Mouse (Mus musculus) limb, embryonic 12.5 days (tissue): Measurements from ENCODE around the gene Elmod1. TPM values are rescaled to one million over a fixed set of nuclear protein-coding genes. Genes with fewer than 3 reads are reported as not detected.

ENCODE experiments used
- ATAC-seq: fragments of 200-750 bp; cut with Nextera tagmentation; 2 replicates; pipeline ENCODE4 v1.8.0; 2017; ENCODE audit warnings: low read depth, moderate TSS enrichment; ENCODE audit not compliant: insufficient number of reproducible peaks, insufficient read depth, low FRiP score, low TSS enrichment
- H3K27ac ChIP-seq: fragments of 300-500 bp; sonication (generic); 2 replicates; pipeline ENCODE4 v1.5.1; 2016; ENCODE audit warnings: mild to moderate bottlenecking, moderate library complexity
- H3K27me3 ChIP-seq: fragments of 300-500 bp; sonication (generic); 2 replicates; pipeline ENCODE4 v1.6.1; 2016; ENCODE audit warnings: mild to moderate bottlenecking, moderate library complexity
- H3K36me3 ChIP-seq: fragments of 300-500 bp; sonication (generic); 2 replicates; pipeline ENCODE4 v1.6.1; 2016; ENCODE audit warnings: mild to moderate bottlenecking, moderate library complexity
- H3K4me1 ChIP-seq: fragments of 300-500 bp; sonication (generic); replicated peaks from 2 replicates; pipeline ENCODE4 v1.6.1; 2016
- H3K4me2 ChIP-seq: fragments of 300-500 bp; sonication (generic); 2 replicates; pipeline ENCODE4 v1.6.1; 2016; ENCODE audit warnings: mild to moderate bottlenecking, moderate library complexity
- H3K4me3 ChIP-seq: fragments of 300-500 bp; sonication (generic); replicated peaks from 2 replicates; pipeline ENCODE4 v1.5.1; 2016; ENCODE audit warnings: mild to moderate bottlenecking
- H3K9ac ChIP-seq: fragments of 300-500 bp; sonication (generic); replicated peaks from 2 replicates; pipeline ENCODE4 v1.6.1; 2016; ENCODE audit warnings: mild to moderate bottlenecking, moderate library complexity
- H3K9me3 ChIP-seq: fragments of 300-500 bp; sonication (generic); 2 replicates; pipeline ENCODE4 v1.6.1; 2016; ENCODE audit warnings: mild to moderate bottlenecking, moderate library complexity
- WGBS: fragments of 180-500 bp; shearing (Covaris S2); methylation state at CpG from one replicate; pipeline ENCODE4 v1.1.7; 2016; 5-methylcytosine and 5-hydroxymethylcytosine counted together
- polyA plus RNA-seq: library from polyadenylated mRNA; unstranded; fragments of >200 nt; fragmentation: Nextera tagmentation; extraction: Ambion mirVana; gene quantifications from 2 replicates; pipeline ENCODE4 v1.2.1, GENCODE M21; 2016

Elmod1 gene
- polyA plus RNA-seq, 1 experiment from 2014 or later = 0.75 TPM

DNA sequence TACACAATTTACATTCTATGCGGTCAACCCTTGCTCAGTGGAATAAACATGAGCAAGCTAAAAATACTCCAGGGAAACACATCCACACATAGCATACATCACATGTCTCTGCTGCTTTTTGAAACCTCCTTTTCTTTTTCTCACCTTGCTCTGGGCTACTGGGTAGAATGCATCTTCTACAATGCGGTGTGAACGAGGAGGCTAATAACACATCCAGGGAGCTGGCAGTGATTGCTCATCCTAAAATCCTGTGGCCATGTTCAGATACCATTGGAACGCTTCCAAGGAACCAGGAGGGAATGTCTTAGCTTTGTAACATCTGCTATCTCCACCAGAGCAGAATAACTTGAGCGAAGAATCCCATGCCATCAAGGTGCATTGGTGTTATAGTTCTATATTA lies 64.8 kb downstream of the Elmod1 start:
- Histone ChIP-seq H3K36me3 (no peaks in the 10 kb centered on the region), H3K4me3 (no peak overlapping the region), H3K4me1 (no peaks in the 10 kb centered on the region), H3K4me2 (no peak overlapping the region), H3K27ac (no peak overlapping the region), H3K27me3 (no peaks in the 10 kb centered on the region), H3K9ac (no peak overlapping the region), H3K9me3 (no peaks in the 10 kb centered on the region)
- ATAC-seq = no peak
- 88% methylated on average over 5 of the region's 5 CpGs for WGBS

GRCm38 (mm10) chr9:53906798-53907197 lies 68.3 kb downstream of the Elmod1 start:
- H3K36me3 ChIP-seq = no peaks in the 10 kb centered on the region
- H3K9ac ChIP-seq = no peak overlapping the region
- 89% methylated on average over 10 of the region's 10 CpGs for WGBS
- no peak overlapping the region for H3K4me3 ChIP-seq
- no peak for ATAC-seq
- H3K4me1 ChIP-seq = no peaks in the 10 kb centered on the region
- no peak overlapping the region for H3K4me2 ChIP-seq
- H3K27me3 ChIP-seq = no peaks in the 10 kb centered on the region
- H3K9me3 ChIP-seq = no peaks in the 10 kb centered on the region
- no peak overlapping the region for H3K27ac ChIP-seq

- Histone ChIP-seq H3K36me3 (no peaks in the 10 kb centered on the region), H3K27ac (no peak overlapping the region), H3K4me2 (no peak overlapping the region), H3K9me3 (no peaks in the 10 kb centered on the region), H3K27me3 (no peaks in the 10 kb centered on the region), H3K9ac (no peak overlapping the region), H3K4me1 (no peaks in the 10 kb centered on the region), H3K4me3 (no peak overlapping the region)
- no peak for ATAC-seq
- WGBS = 50% methylated on average over 3 of the region's 3 CpGs
Observed at GRCm38 (mm10) chr9:53905418-53905817, 69.7 kb downstream of the Elmod1 start.

GRCm38 (mm10) chr9:53903215-53903842 lies 71.8 kb downstream of the Elmod1 start:
- Histone ChIP-seq H3K4me1 (no peaks in the 10 kb centered on the region), H3K9me3 (no peaks in the 10 kb centered on the region), H3K36me3 (no peaks in the 10 kb centered on the region), H3K4me3 (no peak overlapping the region), H3K27ac (no peak overlapping the region), H3K4me2 (no peak overlapping the region), H3K9ac (no peak overlapping the region), H3K27me3 (no peaks in the 10 kb centered on the region)
- 91% methylated on average over 7 of the region's 7 CpGs for WGBS
- ATAC-seq = no peak

GRCm38 (mm10) chr9:53899836-53900235 lies 75.3 kb downstream of the Elmod1 start:
- H3K27ac ChIP-seq = no peak overlapping the region
- H3K4me2 ChIP-seq = no peak overlapping the region
- H3K4me3 ChIP-seq = no peak overlapping the region
- 89% methylated on average over 6 of the region's 6 CpGs for WGBS
- H3K27me3 ChIP-seq = no peaks in the 10 kb centered on the region
- no peaks in the 10 kb centered on the region for H3K9me3 ChIP-seq
- H3K9ac ChIP-seq = no peak overlapping the region
- H3K4me1 ChIP-seq = no peaks in the 10 kb centered on the region
- H3K36me3 ChIP-seq = no peaks in the 10 kb centered on the region
- no peak for ATAC-seq

DNA sequence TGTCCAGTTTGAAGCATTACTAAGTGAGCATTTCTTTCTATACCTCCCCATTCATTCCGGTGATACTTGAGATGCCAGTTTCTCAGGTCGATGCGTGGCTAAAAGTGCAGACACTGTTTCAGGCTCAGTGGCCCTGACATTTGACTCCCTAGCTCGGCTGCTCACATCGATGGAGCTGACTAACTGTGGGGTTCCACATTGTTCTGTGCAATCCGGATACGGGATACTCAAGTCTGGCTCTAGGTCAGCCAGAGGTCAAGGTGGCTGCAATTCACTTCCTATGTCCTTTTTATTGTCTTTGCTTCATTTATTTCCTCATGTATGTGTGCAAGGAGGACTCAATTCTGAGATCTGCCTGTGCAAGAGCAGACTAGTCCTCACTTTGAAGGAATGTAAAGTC lies 79.3 kb downstream of the Elmod1 start:
- Histone ChIP-seq H3K27me3 (no peaks in the 10 kb centered on the region), H3K4me1 (no peaks in the 10 kb centered on the region), H3K4me3 (no peak overlapping the region), H3K9ac (no peak overlapping the region), H3K4me2 (no peak overlapping the region), H3K36me3 (no peaks in the 10 kb centered on the region), H3K27ac (no peak overlapping the region), H3K9me3 (peaks cover 11% of the 10 kb centered on the region; the same call in 1 of the 2 replicates)
- WGBS = 71% methylated on average over 7 of the region's 7 CpGs
- ATAC-seq = no peak

GRCm38 (mm10) chr9:53890075-53890474 lies 85.0 kb downstream of the Elmod1 start:
- no peak overlapping the region for H3K9ac ChIP-seq
- no peak overlapping the region for H3K27ac ChIP-seq
- peaks cover 11% of the 10 kb centered on the region; the same call in 1 of the 2 replicates for H3K9me3 ChIP-seq
- no peak overlapping the region for H3K4me2 ChIP-seq
- no peaks in the 10 kb centered on the region for H3K27me3 ChIP-seq
- ATAC-seq = no peak
- no peak overlapping the region for H3K4me3 ChIP-seq
- no peaks in the 10 kb centered on the region for H3K36me3 ChIP-seq
- 3% methylated on average over 1 of the region's 1 CpGs for WGBS
- no peaks in the 10 kb centered on the region for H3K4me1 ChIP-seq

GRCm38 (mm10) chr9:53883588-53884280 lies 91.4 kb downstream of the Elmod1 start:
- WGBS = 95% methylated on average over 23 of the region's 23 CpGs
- Histone ChIP-seq H3K4me3 (no peak overlapping the region), H3K27ac (no peak overlapping the region)

DNA sequence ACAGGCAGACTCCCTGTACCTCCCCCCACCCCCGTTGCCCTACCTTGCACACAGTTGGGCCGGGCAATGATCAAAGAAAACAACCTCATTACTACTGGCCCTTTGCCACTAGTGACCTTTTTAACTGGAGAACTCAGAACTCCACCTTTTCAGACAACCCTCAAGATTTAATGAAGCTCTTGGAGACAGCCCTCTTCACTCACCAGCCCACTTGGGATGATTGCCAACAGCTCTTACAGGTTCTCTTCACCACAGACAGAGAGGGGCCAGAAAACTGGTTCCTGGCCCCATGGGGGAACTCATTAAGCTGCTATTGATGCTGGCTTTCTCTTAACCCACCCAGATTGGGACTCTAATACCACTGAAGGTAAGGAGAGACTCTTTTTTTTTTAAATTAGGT lies 97.7 kb downstream of the Elmod1 start:
- Histone ChIP-seq H3K4me2 (no peak overlapping the region), H3K27ac (no peak overlapping the region), H3K27me3 (no peaks in the 10 kb centered on the region), H3K36me3 (no peaks in the 10 kb centered on the region), H3K4me3 (no peak overlapping the region), H3K9me3 (no peaks in the 10 kb centered on the region), H3K4me1 (peaks cover 5% of the 10 kb centered on the region; the same call in 1 of the 2 replicates), H3K9ac (no peak overlapping the region)
- no peak for ATAC-seq
- 9% methylated on average over 2 of the region's 2 CpGs for WGBS

More at GRCm38 (mm10) chr9:53883588-53884280, 91.4 kb downstream of the Elmod1 start:
- Histone ChIP-seq H3K4me1 (no peaks in the 10 kb centered on the region), H3K9ac (no peak overlapping the region), H3K4me2 (no peak overlapping the region), H3K9me3 (no peaks in the 10 kb centered on the region), H3K27me3 (no peaks in the 10 kb centered on the region), H3K36me3 (no peaks in the 10 kb centered on the region)
- no peak for ATAC-seq

GRCm38 (mm10) chr9:53873239-53873638 lies 101.9 kb downstream of the Elmod1 start:
- no peak overlapping the region for H3K27ac ChIP-seq
- WGBS = 88% methylated on average over 8 of the region's 8 CpGs
- H3K9me3 ChIP-seq = 0 out of 2 replicates have a peak, but pooled peaks cover 3% of the 10 kb centered on the region
- no peaks in the 10 kb centered on the region for H3K36me3 ChIP-seq
- ATAC-seq = no peak
- no peak overlapping the region for H3K9ac ChIP-seq
- H3K4me1 ChIP-seq = peaks cover 5% of the 10 kb centered on the region
- no peak overlapping the region for H3K4me3 ChIP-seq
- no peaks in the 10 kb centered on the region for H3K27me3 ChIP-seq
- no peak overlapping the region for H3K4me2 ChIP-seq
